In the genomic region with DNA sequence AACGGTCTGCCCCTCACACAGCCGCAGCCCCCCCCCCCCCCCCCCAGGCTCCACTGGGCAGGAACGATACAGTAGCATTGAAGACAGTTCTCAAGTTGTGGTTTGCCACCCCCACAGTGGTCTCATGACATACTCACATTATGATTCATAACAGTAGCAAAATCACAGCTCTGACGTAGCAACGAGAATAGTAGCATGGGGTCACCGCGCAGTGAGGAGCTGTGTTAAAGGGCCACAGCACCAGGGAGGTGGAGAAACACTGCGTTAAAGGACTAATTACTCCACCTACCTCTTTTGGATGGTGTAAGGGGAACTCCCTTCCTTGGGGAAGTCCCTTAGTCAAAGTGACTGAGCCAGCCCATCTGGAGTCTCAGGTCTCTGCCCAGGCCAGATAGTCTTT, we compare ENCODE assay signal across 15 mouse cellular contexts. TPM values are rescaled to one million over a fixed set of nuclear protein-coding genes. Genes with fewer than 3 reads are reported as not detected.
DNase-seq lines count a peak whose midpoint lies in the region; ATAC-seq and TF ChIP-seq lines count a peak whose summit lies in the region.
"Had no signal": no experiment of that assay in that cellular context is flagged by ENCODE, and none has a peak within 500 bp of the region (broad histone marks: within the 10 kb centered on the region; RNA-seq: fewer than 3 reads in every experiment).

No protein-coding gene starts in this region.

- no peak overlapping the region for H3K9ac ChIP-seq in midbrain, embryonic 13.5 days (replicated peaks)
- H3K9ac ChIP-seq: liver, embryonic 15.5 days had no signal

- H3K9me3 ChIP-seq in midbrain, embryonic 13.5 days: no peaks in the 10 kb centered on the region
- H3K9me3 ChIP-seq: liver, embryonic 15.5 days had no signal

- DNase-seq in A20 (ENCODE audit: low read depth, low spot score): peak; percentile 87
- DNase-seq in CD4-positive helper T cell, adult 2 months (ENCODE audit: low read depth, low spot score): peak; percentile 90
- DNase-seq in gastrocnemius, postnatal 4 days (ENCODE audit: low spot score in 2 of 2): no peak
- DNase-seq in kidney, adult 11 months: no peak
- DNase-seq: gastrocnemius, postnatal 14 days; kidney, postnatal 10 days; right cerebral cortex, adult 18-20 months had no signal

- H3K79me2 ChIP-seq in myocyte (ENCODE audit: control insufficient read depth, insufficient read depth): no peaks in the 10 kb centered on the region

- no peaks in the 10 kb centered on the region for H3K36me3 ChIP-seq in myocyte (ENCODE audit: control insufficient read depth, insufficient read depth)
- H3K36me3 ChIP-seq in midbrain, embryonic 13.5 days: no peaks in the 10 kb centered on the region
- H3K36me3 ChIP-seq: liver, embryonic 15.5 days had no signal

- H3K27me3 ChIP-seq in myocyte (ENCODE audit: control insufficient read depth, insufficient read depth, insufficient read length): no peaks in the 10 kb centered on the region
- no peaks in the 10 kb centered on the region for H3K27me3 ChIP-seq in midbrain, embryonic 13.5 days

- no peak for TF ChIP-seq POLR2A in myocyte (IDR thresholded peaks at IDR 0.05; ENCODE audit: insufficient read length, low read depth)

- no peaks in the 10 kb centered on the region for H3K4me1 ChIP-seq in midbrain, embryonic 13.5 days (replicated peaks)
- H3K4me1 ChIP-seq: liver, embryonic 15.5 days had no signal

- WGBS in midbrain, embryonic 13.5 days: 72% methylated on average over 7 of the region's 8 CpGs

- H3K4me3 ChIP-seq in myocyte: no peak overlapping the region
- H3K4me3 ChIP-seq in midbrain, embryonic 13.5 days (replicated peaks): no peak overlapping the region
- H3K4me3 ChIP-seq: liver, embryonic 15.5 days had no signal

- peak; percentile 91 for ATAC-seq in common myeloid progenitor, adult 5-6 weeks (replicated peaks; ENCODE audit: low read depth, poor library complexity, severe bottlenecking)
- no peak for ATAC-seq in midbrain, embryonic 13.5 days

- no peak overlapping the region for H3K27ac ChIP-seq in midbrain, embryonic 13.5 days
- H3K27ac ChIP-seq: liver, embryonic 15.5 days had no signal

- no peak overlapping the region for H3ac ChIP-seq in myocyte (ENCODE audit: control insufficient read depth, insufficient read length)

- H3K4me2 ChIP-seq in myocyte (ENCODE audit: low read depth): peak overlapping the region; percentile 68
- no peak overlapping the region for H3K4me2 ChIP-seq in midbrain, embryonic 13.5 days (replicated peaks)
- H3K4me2 ChIP-seq: liver, embryonic 15.5 days had no signal

TF ChIP-seq in myocyte, 11 proteins besides CTCF, POLR2A, EP300 and RAD21:
- no peak for TF ChIP-seq POLR2AphosphoS2 (IDR thresholded peaks at IDR 0.05; ENCODE audit: insufficient read length, low read depth)
- TF ChIP-seq CEBPB (IDR thresholded peaks at IDR 0.05; ENCODE audit: insufficient read depth, poor library complexity, severe bottlenecking): no peak
- TF ChIP-seq MYOG (IDR thresholded peaks at IDR 0.05; ENCODE audit: control insufficient read depth in 1 of 3, insufficient read depth in 1 of 3, insufficient read length in 2 of 3, low read depth in 2 of 3): no peak
- no peak for TF ChIP-seq REST (IDR thresholded peaks at IDR 0.05; ENCODE audit: insufficient read depth, insufficient read length)
- no peak for TF ChIP-seq MAX (IDR thresholded peaks at IDR 0.05; ENCODE audit: low read depth)

RNA-seq across cellular contexts. Expression of a gene that starts 14.3 kb away (rescaled TPM):
- total RNA-seq in common myeloid progenitor, adult 5-6 weeks (2017): 33.4 and 38.7 TPM in 2 replicates
- polyA plus RNA-seq in myocyte (2012; fragmentation: generic; extraction: Trizol): 12.0 TPM
- total RNA-seq in gastrocnemius, postnatal 4 days (2021): 10 to 100 TPM; 18.2 to 20.7 TPM
- polyA plus RNA-seq in midbrain, embryonic 13.5 days (2015; fragmentation: Nextera tagmentation; extraction: Ambion mirVana): 9.5 and 9.6 TPM in 2 replicates

RNA-seq across cellular contexts. Expression of a gene that starts 27.9 kb away (rescaled TPM):
- total RNA-seq in common myeloid progenitor, adult 5-6 weeks (2017): 0.63 and 2.5 TPM in 2 replicates
- 28.6 TPM for polyA plus RNA-seq in myocyte (2012; fragmentation: generic; extraction: Trizol)
- 1 to 10 TPM; 9.4 to 9.5 TPM for total RNA-seq in gastrocnemius, postnatal 4 days (2021)
- polyA plus RNA-seq in midbrain, embryonic 13.5 days (2015; fragmentation: Nextera tagmentation; extraction: Ambion mirVana): 21.5 and 22.6 TPM in 2 replicates

RNA-seq across cellular contexts. Expression of a gene that starts 39.1 kb away (rescaled TPM):
- total RNA-seq in common myeloid progenitor, adult 5-6 weeks (2017): not detected in 2 replicates
- not detected for polyA plus RNA-seq in myocyte (2012; fragmentation: generic; extraction: Trizol)
- not detected for total RNA-seq in gastrocnemius, postnatal 4 days (2021)
- not detected in 2 replicates for polyA plus RNA-seq in midbrain, embryonic 13.5 days (2015; fragmentation: Nextera tagmentation; extraction: Ambion mirVana)
- total RNA-seq: gastrocnemius, postnatal 14 days; left cerebral cortex, adult 8-10 months; midbrain, postnatal 0 days had no signal
- polyA plus RNA-seq: cortical plate, adult 2 months; hindbrain, embryonic 11.5 days; liver, embryonic 15.5 days; midbrain, postnatal 0 days had no signal

Comparison
In these comparisons a context has a peak if more than half of its experiments do, and no peak if none do; other contexts are left out.
1. DNase-seq: peak in A20 (single experiment) and CD4-positive helper T cell, adult 2 months (single experiment); none in gastrocnemius, postnatal 4 days (0 of 2) and kidney, adult 11 months (single experiment).